Mouse (Mus musculus): ENCODE data around the gene Sc5d.

- TF ChIP-seq CTCF (IDR thresholded peaks at IDR 0.05; ENCODE audit: low read depth) (no peak), EP300 (IDR thresholded peaks at IDR 0.05; ENCODE audit: low read depth) (no peak)
These were observed 7.4 kb upstream of the Sc5d start for GRCm38 (mm10) chr9:42271456-42271855.

Data from heart, postnatal 0 days (tissue).